Mouse (Mus musculus): ENCODE measurements at regions not wholly inside any gene's neighbourhood (a gene's known extent, or its start where the extent isn't known, plus 50 kb on each side); places are given as distances from the start of the nearest gene placed in this dataset.

DNA sequence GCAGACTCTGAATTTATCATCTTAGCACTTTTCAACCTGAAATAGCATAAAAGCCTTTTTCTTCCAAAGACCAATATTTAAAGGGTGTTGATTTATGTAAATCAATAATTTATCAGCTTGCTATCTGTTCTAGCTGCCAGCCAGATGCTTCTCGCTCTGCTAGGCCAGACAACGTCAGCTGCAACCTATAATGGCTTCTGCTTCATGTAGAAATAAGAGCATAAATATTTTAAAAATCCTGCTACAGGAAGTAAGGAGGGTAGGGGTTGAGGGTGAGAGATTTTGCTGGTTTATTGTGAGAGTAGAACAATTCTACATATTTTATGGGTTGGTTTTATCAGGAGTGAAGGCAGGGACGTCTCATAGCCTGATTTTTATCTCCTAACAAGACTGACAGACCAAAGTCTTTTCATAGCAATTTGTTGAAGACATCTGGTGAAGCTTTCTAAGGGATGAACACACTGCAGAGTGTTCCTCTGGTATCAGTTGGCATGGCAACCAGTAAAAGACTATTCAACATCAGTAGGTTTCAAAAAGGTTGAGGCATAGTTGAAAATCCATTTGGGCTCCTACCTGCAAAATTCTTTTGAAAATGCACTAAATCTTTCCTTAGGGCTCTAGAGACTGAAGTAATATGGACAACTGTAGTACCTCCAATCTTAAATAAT is 456.7 kb downstream of the Isl1 start:
- dilution Hi-C loops (cut with MboI; ENCODE audit: extremely low pct_ligation_motif_present, extremely low pct_unique_long_range_greater_than_20kb, low sequenced_read_pairs), result no loop called here

DNA sequence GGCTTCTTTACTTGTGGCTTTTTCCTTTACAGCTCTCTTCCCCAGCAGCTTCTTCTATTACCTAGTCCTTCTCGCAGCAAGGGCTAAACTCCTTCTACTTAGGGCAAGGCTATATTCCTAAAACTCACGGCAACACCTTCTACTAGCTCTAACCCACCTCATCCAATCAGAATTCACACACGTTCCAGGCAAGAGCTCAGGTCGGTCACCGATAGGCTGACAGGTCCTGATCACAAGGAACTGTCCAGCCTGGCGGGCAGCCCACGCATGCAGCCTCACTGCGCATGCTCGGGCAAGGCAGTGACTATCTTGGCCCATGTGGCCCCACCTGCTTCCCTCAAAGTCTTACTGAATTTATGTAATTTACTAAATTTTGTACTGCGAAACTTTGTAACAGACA is 466.4 kb downstream of the Isl1 start:
- no peaks in the 10 kb centered on the region for H3K4me1 ChIP-seq (ENCODE audit: control insufficient read depth in 1 of 2, insufficient read depth in 2 of 2)
- H3K9ac ChIP-seq (ENCODE audit: insufficient read depth, low read depth), result no peak overlapping the region
- H3K79me2 ChIP-seq (replicated peaks; ENCODE audit: control insufficient read depth, extremely low read depth, insufficient read depth, poor library complexity, severe bottlenecking), result no peaks in the 10 kb centered on the region
- no peak for DNase-seq (ENCODE audit: extremely low read depth)
- TF ChIP-seq MAZ (IDR thresholded peaks at IDR 0.05; ENCODE audit: low read depth, low read length) (no peak), CHD1 (IDR thresholded peaks at IDR 0.05; ENCODE audit: low read depth, low read length) (no peak), NELFE (IDR thresholded peaks at IDR 0.05; ENCODE audit: low read depth, low read length) (no peak), JUND (conservative IDR thresholded peaks at IDR 0.05; ENCODE audit: low read depth, low read length) (no peak)
- in situ Hi-C loops (cut with MboI; ENCODE audit: low pct_ligation_motif_present, low pct_unique_long_range_greater_than_20kb, low sequenced_read_pairs) (no loop called here), dilution Hi-C loops (cut with MboI; ENCODE audit: extremely low pct_ligation_motif_present, extremely low pct_unique_long_range_greater_than_20kb, low sequenced_read_pairs) (no loop called here)
- no peak overlapping the region for H3K4me3 ChIP-seq (replicated peaks in 1 of 3; ENCODE audit: low read depth in 2 of 3, low read length in 2 of 3, poor library complexity in 1 of 3)
- H3K4me2 ChIP-seq (ENCODE audit: insufficient read depth, low read depth, poor library complexity, severe bottlenecking), result no peak overlapping the region
- no peaks in the 10 kb centered on the region for H3K36me3 ChIP-seq (replicated peaks in 1 of 2; ENCODE audit: control insufficient read depth in 1 of 2, insufficient read depth in 1 of 2, low read length in 1 of 2)
- no peak overlapping the region for H3K27ac ChIP-seq (ENCODE audit: insufficient read depth, low read depth)
- H3K9me3 ChIP-seq (replicated peaks; ENCODE audit: low read length), result peaks cover 18% of the 10 kb centered on the region
- H3K27me3 ChIP-seq (replicated peaks), result no peaks in the 10 kb centered on the region

More for the DNA sequence above, 456.7 kb downstream of the Isl1 start:
- in situ Hi-C loops (cut with MboI; ENCODE audit: low pct_ligation_motif_present, low pct_unique_long_range_greater_than_20kb, low sequenced_read_pairs), result no loop called here
- no peaks in the 10 kb centered on the region for H3K27me3 ChIP-seq (replicated peaks)
- no peak overlapping the region for H3K27ac ChIP-seq (ENCODE audit: insufficient read depth, low read depth)
- no peak overlapping the region for H3K4me2 ChIP-seq (ENCODE audit: insufficient read depth, low read depth, poor library complexity, severe bottlenecking)
- peaks cover 24% of the 10 kb centered on the region for H3K9me3 ChIP-seq (replicated peaks; ENCODE audit: low read length)
- H3K79me2 ChIP-seq (replicated peaks; ENCODE audit: control insufficient read depth, extremely low read depth, insufficient read depth, poor library complexity, severe bottlenecking), result no peaks in the 10 kb centered on the region
- H3K36me3 ChIP-seq (replicated peaks in 1 of 2; ENCODE audit: control insufficient read depth in 1 of 2, insufficient read depth in 1 of 2, low read length in 1 of 2), result no peaks in the 10 kb centered on the region
- no peak overlapping the region for H3K9ac ChIP-seq (ENCODE audit: insufficient read depth, low read depth)
- no peak for DNase-seq (ENCODE audit: extremely low read depth)
- H3K4me1 ChIP-seq (ENCODE audit: control insufficient read depth in 1 of 2, insufficient read depth in 2 of 2), result no peaks in the 10 kb centered on the region
- no peak for TF ChIP-seq KAT2A (IDR thresholded peaks at IDR 0.05; ENCODE audit: insufficient replicate concordance, low read length)
- H3K4me3 ChIP-seq (replicated peaks in 1 of 3; ENCODE audit: low read depth in 2 of 3, low read length in 2 of 3, poor library complexity in 1 of 3), result no peak overlapping the region

- Histone ChIP-seq H3K27ac (ENCODE audit: insufficient read depth, low read depth) (no peak overlapping the region), H3K79me2 (replicated peaks; ENCODE audit: control insufficient read depth, extremely low read depth, insufficient read depth, poor library complexity, severe bottlenecking) (no peaks in the 10 kb centered on the region), H3K27me3 (replicated peaks) (no peaks in the 10 kb centered on the region), H3K36me3 (replicated peaks in 1 of 2; ENCODE audit: control insufficient read depth in 1 of 2, insufficient read depth in 1 of 2, low read length in 1 of 2) (no peaks in the 10 kb centered on the region), H3K4me3 (replicated peaks in 1 of 3; ENCODE audit: low read depth in 2 of 3, low read length in 2 of 3, poor library complexity in 1 of 3) (no peak overlapping the region), H3K4me1 (ENCODE audit: control insufficient read depth in 1 of 2, insufficient read depth in 2 of 2) (no peaks in the 10 kb centered on the region), H3K9ac (ENCODE audit: insufficient read depth, low read depth) (no peak overlapping the region), H3K4me2 (ENCODE audit: insufficient read depth, low read depth, poor library complexity, severe bottlenecking) (no peak overlapping the region), H3K9me3 (replicated peaks; ENCODE audit: low read length) (peaks cover 26% of the 10 kb centered on the region)
- in situ Hi-C loops (cut with MboI; ENCODE audit: low pct_ligation_motif_present, low pct_unique_long_range_greater_than_20kb, low sequenced_read_pairs), result no loop called here
- dilution Hi-C loops (cut with MboI; ENCODE audit: extremely low pct_ligation_motif_present, extremely low pct_unique_long_range_greater_than_20kb, low sequenced_read_pairs), result no loop called here
- DNase-seq (ENCODE audit: extremely low read depth), result no peak
- TF ChIP-seq HCFC1 (IDR thresholded peaks at IDR 0.05; ENCODE audit: low read depth, low read length) (no peak), CHD2 (IDR thresholded peaks at IDR 0.05; ENCODE audit: low read length) (no peak), RAD21 (IDR thresholded peaks at IDR 0.05; ENCODE audit: low read depth, low read length) (no peak), RCOR1 (conservative IDR thresholded peaks at IDR 0.05; ENCODE audit: low read depth, low read length) (no peak), ELF1 (IDR thresholded peaks at IDR 0.05; ENCODE audit: low read depth, low read length) (no peak), BHLHE40 (IDR thresholded peaks at IDR 0.05; ENCODE audit: low read depth, low read length) (no peak), MYC (IDR thresholded peaks at IDR 0.05; ENCODE audit: low read depth, low read length) (no peak), TBP (conservative IDR thresholded peaks at IDR 0.05; ENCODE audit: low read depth, low read length) (no peak), MAZ (IDR thresholded peaks at IDR 0.05; ENCODE audit: low read depth, low read length) (no peak), SIN3A (IDR thresholded peaks at IDR 0.05; ENCODE audit: low read length) (no peak), CHD1 (IDR thresholded peaks at IDR 0.05; ENCODE audit: low read depth, low read length) (no peak), ETS1 (conservative IDR thresholded peaks at IDR 0.05; ENCODE audit: low read depth, low read length) (no peak), ZNF384 (IDR thresholded peaks at IDR 0.05; ENCODE audit: low read depth, low read length) (no peak), POLR2A (IDR thresholded peaks at IDR 0.05; ENCODE audit: low read depth, low read length) (no peak), JUND (conservative IDR thresholded peaks at IDR 0.05; ENCODE audit: low read depth, low read length) (no peak)
Measured at GRCm38 (mm10) chr13:115836203-115836768, 473.2 kb downstream of the Isl1 start.
